Mouse (Mus musculus) embryonic facial prominence, embryonic 11.5 days (tissue): ENCODE measurements around the gene Srp14. TPM values are rescaled to one million over a fixed set of nuclear protein-coding genes. Genes with fewer than 3 reads are reported as not detected.

ENCODE experiments used
- ATAC-seq: fragments of 200-750 bp; cut with Nextera tagmentation; replicated peaks from 2 replicates; pipeline ENCODE4 v1.8.0; 2017; ENCODE audit warnings: low read depth; ENCODE audit not compliant: insufficient number of reproducible peaks, low FRiP score, low TSS enrichment
- DNase-seq: peaks from one replicate; pipeline ENCODE4 v3.0.0-alpha.2; 2015; ENCODE audit warnings: low spot score
- H3K27ac ChIP-seq: fragments of 300-500 bp; sonication (generic); replicated peaks from 2 replicates; pipeline ENCODE4 v1.5.1; 2014; ENCODE audit warnings: mild to moderate bottlenecking, low read depth, low read length, control low read depth
- H3K27me3 ChIP-seq: fragments of 300-500 bp; sonication (generic); 2 replicates; pipeline ENCODE4 v1.6.1; 2014; ENCODE audit warnings: mild to moderate bottlenecking, low read length, moderate library complexity, mixed read lengths; ENCODE audit not compliant: control insufficient read depth, insufficient read depth
- H3K36me3 ChIP-seq: fragments of 300-500 bp; sonication (generic); replicated peaks from 2 replicates; pipeline ENCODE4 v1.6.1; 2014; ENCODE audit warnings: low read depth, mild to moderate bottlenecking, low read length, moderate library complexity, mixed read lengths; ENCODE audit not compliant: control insufficient read depth, insufficient read depth
- H3K4me1 ChIP-seq: fragments of 300-500 bp; sonication (generic); 2 replicates; pipeline ENCODE4 v1.6.1; 2014; ENCODE audit warnings: low read length, mixed read lengths; ENCODE audit not compliant: control insufficient read depth, insufficient read depth
- H3K4me2 ChIP-seq: fragments of 300-500 bp; sonication (generic); 2 replicates; pipeline ENCODE4 v1.6.1; 2014; ENCODE audit warnings: low read depth, mild to moderate bottlenecking, control low read depth, low read length, moderate library complexity
- H3K4me3 ChIP-seq: fragments of 300-500 bp; sonication (generic); 2 replicates; pipeline ENCODE4 v1.5.1; 2014; ENCODE audit warnings: low read depth, low read length, control low read depth
- H3K9ac ChIP-seq: fragments of 300-500 bp; sonication (generic); replicated peaks from 2 replicates; pipeline ENCODE4 v1.6.1; 2014; ENCODE audit warnings: mild to moderate bottlenecking, control low read depth, low read length
- H3K9me3 ChIP-seq: fragments of 300-500 bp; sonication (generic); replicated peaks from 2 replicates; pipeline ENCODE4 v1.6.1; 2016; ENCODE audit warnings: mild to moderate bottlenecking, low read length, inconsistent platforms, mixed read lengths; ENCODE audit not compliant: control insufficient read depth
- WGBS: fragments of 180-500 bp; shearing (Covaris S2); extraction: QIAGEN DNeasy Blood & Tissue Kit; methylation state at CpG from one replicate; pipeline ENCODE4 v1.1.7; 2014; 5-methylcytosine and 5-hydroxymethylcytosine counted together
- polyA plus RNA-seq: library from polyadenylated mRNA; unstranded; fragments of >200 nt; fragmentation: Nextera tagmentation; extraction: Ambion mirVana; gene quantifications from 2 replicates; pipeline ENCODE4 v1.2.1, GENCODE M21; 2014

Gene Srp14
- polyA plus RNA-seq, 1 experiment from 2014 or later = 244 TPM

- Histone ChIP-seq H3K27me3 (no peaks in the 10 kb centered on the region), H3K36me3 (no peaks in the 10 kb centered on the region), H3K9me3 (no peaks in the 10 kb centered on the region), H3K9ac (no peak overlapping the region), H3K27ac (no peak overlapping the region; the same call in 1 of the 2 replicates), H3K4me2 (no peak overlapping the region), H3K4me1 (no peaks in the 10 kb centered on the region; the same call in 1 of the 2 replicates), H3K4me3 (no peak overlapping the region)
- DNase-seq = no peak
- ATAC-seq = no peak
- 49% methylated on average over 11 of the region's 11 CpGs for WGBS
Observed at GRCm38 (mm10) chr2:118511779-118512417, 32.4 kb upstream of the Srp14 start.

DNA sequence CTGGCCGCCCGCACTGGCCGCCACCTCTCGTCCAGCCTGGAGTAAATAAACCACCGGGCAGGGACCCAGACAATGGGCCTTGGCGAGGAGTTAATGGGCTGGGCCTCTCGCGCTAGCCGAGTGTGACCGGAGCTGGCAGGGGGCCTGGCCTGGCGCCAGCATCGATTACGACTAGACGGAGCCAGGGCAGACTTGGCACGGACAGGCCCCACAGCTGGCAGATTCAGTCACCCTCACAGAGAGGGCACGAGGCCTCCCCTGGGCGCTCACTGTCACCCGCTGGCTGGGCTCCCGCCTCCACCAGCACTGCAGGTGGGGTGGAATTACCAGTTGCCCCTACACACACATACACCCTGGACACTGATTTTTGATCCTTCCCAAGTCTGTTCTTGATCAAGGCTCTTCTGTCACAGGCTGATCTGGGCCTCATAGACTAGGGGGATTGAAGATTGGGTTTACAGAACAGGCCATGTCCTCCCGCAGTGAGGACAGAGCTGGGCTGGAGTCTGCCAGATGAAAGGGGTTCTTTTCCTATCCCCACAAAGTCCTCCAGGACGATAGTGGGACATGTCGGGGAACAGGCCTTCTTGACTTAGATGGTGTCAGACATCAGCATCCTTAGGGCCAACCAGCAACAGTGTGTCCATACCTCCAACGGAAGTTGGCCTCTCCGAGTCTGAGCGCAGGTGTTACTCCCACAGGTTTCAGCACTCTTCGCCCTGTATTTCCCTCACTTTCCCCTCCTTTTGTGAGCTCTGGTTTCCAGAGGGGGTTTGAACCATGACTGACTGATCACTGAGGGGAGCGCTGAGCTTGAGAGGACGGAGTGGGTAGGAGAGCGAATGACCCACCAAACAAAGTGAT lies 31.2 kb upstream of the Srp14 start:
- no peaks in the 10 kb centered on the region for H3K36me3 ChIP-seq
- H3K4me1 ChIP-seq = no peaks in the 10 kb centered on the region; the same call in 1 of the 2 replicates
- DNase-seq = peak; percentile 62
- peak; percentile 77 for ATAC-seq
- no peaks in the 10 kb centered on the region for H3K9me3 ChIP-seq
- H3K27ac ChIP-seq = peak overlapping the region; percentile 43
- H3K4me3 ChIP-seq = no peak overlapping the region
- peak overlapping the region; percentile 60 for H3K9ac ChIP-seq
- no peak overlapping the region for H3K4me2 ChIP-seq
- no peaks in the 10 kb centered on the region for H3K27me3 ChIP-seq
- WGBS = 34% methylated on average over 29 of the region's 29 CpGs

GRCm38 (mm10) chr2:118509688-118510446 lies 30.4 kb upstream of the Srp14 start:
- DNase-seq (no peak), ATAC-seq (peak; percentile 12; the same call in 1 of the 2 replicates)
- H3K36me3 ChIP-seq = no peaks in the 10 kb centered on the region
- H3K27ac ChIP-seq = peak overlapping the region; percentile 43
- 44% methylated on average over 8 of the region's 8 CpGs for WGBS
- no peak overlapping the region for H3K4me2 ChIP-seq
- no peaks in the 10 kb centered on the region for H3K27me3 ChIP-seq
- no peaks in the 10 kb centered on the region for H3K9me3 ChIP-seq
- H3K4me3 ChIP-seq = no peak overlapping the region
- H3K4me1 ChIP-seq = no peaks in the 10 kb centered on the region; the same call in 1 of the 2 replicates
- peak overlapping the region; percentile 60 for H3K9ac ChIP-seq

DNA sequence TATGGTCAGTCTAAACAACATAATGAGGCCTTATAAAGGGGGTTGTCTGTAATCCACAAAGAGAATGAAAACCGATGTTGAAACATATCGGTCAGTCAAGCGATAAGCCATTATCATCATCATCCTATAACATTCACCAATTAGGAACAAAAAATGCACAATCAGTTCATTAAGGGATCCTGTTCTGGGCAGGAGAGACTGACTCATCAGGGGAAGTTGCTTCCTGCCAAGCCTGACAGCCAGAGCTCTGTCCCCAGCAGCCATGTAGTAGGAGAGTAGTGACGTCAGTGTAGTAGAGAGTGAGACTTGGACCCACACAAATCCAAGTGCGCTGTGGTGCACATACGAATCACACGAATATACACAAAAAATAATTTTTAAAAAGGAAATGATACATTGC lies 27.6 kb upstream of the Srp14 start:
- DNase-seq = no peak

GRCm38 (mm10) chr2:118500191-118500590 lies 20.7 kb upstream of the Srp14 start:
- Histone ChIP-seq H3K4me3 (no peak overlapping the region), H3K4me2 (no peak overlapping the region), H3K9me3 (no peaks in the 10 kb centered on the region), H3K4me1 (peaks cover 11% of the 10 kb centered on the region), H3K27ac (no peak overlapping the region), H3K36me3 (no peaks in the 10 kb centered on the region), H3K9ac (no peak overlapping the region; the same call in 1 of the 2 replicates), H3K27me3 (no peaks in the 10 kb centered on the region)
- 88% methylated on average over 2 of the region's 2 CpGs for WGBS
- DNase-seq (no peak), ATAC-seq (no peak; the same call in 1 of the 2 replicates)

More for the DNA sequence above, 27.6 kb upstream of the Srp14 start:
- Histone ChIP-seq H3K36me3 (no peaks in the 10 kb centered on the region), H3K4me1 (no peaks in the 10 kb centered on the region; the same call in 1 of the 2 replicates), H3K9ac (no peak overlapping the region), H3K9me3 (no peaks in the 10 kb centered on the region), H3K27ac (no peak overlapping the region), H3K27me3 (no peaks in the 10 kb centered on the region), H3K4me3 (no peak overlapping the region), H3K4me2 (no peak overlapping the region)
- ATAC-seq = no peak
- 93% methylated on average over 7 of the region's 7 CpGs for WGBS

DNA sequence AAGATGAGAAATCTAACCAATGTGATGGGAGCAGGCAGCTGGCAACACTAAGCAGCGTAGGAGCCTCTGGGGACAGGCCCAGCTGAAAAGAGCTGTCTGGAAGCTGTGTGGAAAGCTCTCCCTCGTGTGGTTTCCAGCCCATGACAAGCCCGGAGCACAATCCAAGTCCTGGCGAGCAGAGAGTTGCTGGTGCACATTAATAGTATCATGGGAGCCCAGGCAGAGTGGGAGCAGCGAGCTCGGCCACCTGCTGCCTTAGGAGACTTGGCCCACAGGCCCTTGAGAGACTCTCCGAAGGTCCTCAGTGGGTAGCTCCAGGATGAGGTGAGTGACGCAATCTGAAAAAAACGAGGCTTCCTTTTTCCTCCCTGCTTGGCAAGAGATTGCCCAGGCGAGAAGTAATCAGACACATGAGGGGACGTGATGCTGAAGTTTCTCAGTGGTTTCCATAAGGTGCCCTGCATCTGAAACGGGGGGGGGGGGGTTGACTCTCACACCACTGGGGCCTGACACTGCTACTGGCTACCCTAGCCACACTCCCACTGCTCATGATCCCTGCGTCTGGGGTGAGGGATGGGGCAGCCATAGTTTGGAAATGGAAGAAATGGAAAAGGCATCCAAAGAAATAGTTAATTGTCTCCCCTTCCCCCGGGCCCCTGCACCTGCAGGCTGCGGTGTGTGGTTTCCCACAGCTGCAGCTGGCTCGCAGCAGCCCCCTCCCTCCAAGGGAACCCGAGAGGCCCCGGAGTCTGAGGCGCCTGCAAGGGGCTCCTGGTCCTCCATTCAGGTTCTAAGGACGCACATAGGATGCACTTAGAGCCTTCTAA lies 19.8 kb upstream of the Srp14 start:
- Histone ChIP-seq H3K27ac (peak overlapping the region; percentile 32; the same call in 1 of the 2 replicates), H3K27me3 (no peaks in the 10 kb centered on the region), H3K4me1 (peaks cover 11% of the 10 kb centered on the region), H3K4me2 (peak overlapping the region; percentile 22), H3K4me3 (no peak overlapping the region), H3K36me3 (no peaks in the 10 kb centered on the region), H3K9me3 (no peaks in the 10 kb centered on the region), H3K9ac (no peak overlapping the region)
- DNase-seq (peak; percentile 61), ATAC-seq (peak; percentile 75)
- WGBS = 38% methylated on average over 20 of the region's 20 CpGs

GRCm38 (mm10) chr2:118498476-118498875 lies 19.0 kb upstream of the Srp14 start:
- no peak overlapping the region for H3K4me2 ChIP-seq
- no peak for DNase-seq
- no peaks in the 10 kb centered on the region for H3K36me3 ChIP-seq
- 82% methylated on average over 6 of the region's 6 CpGs for WGBS
- H3K4me1 ChIP-seq = peaks cover 11% of the 10 kb centered on the region
- H3K27ac ChIP-seq = no peak overlapping the region
- H3K4me3 ChIP-seq = no peak overlapping the region
- ATAC-seq = no peak
- H3K9ac ChIP-seq = no peak overlapping the region
- no peaks in the 10 kb centered on the region for H3K27me3 ChIP-seq
- H3K9me3 ChIP-seq = no peaks in the 10 kb centered on the region
